Mouse (Mus musculus) forebrain, embryonic 16.5 days (tissue): ENCODE data around the gene Grm8. TPM values are rescaled to one million over a fixed set of nuclear protein-coding genes. Genes with fewer than 3 reads are reported as not detected.

Experiments used
- ATAC-seq: fragments of 200-750 bp; cut with Nextera tagmentation; 2 replicates; pipeline ENCODE4 v1.8.0; 2017; ENCODE audit warnings: mild to moderate bottlenecking, moderate library complexity
- H3K27ac ChIP-seq: fragments of 300-500 bp; sonication (generic); 2 replicates; pipeline ENCODE4 v1.5.1; 2014; ENCODE audit warnings: low read length, control low read depth
- H3K27me3 ChIP-seq: fragments of 300-500 bp; sonication (generic); replicated peaks from 2 replicates; pipeline ENCODE4 v1.6.1; 2014; ENCODE audit warnings: low read length; ENCODE audit not compliant: control insufficient read depth, insufficient read depth
- H3K36me3 ChIP-seq: fragments of 300-500 bp; sonication (generic); 2 replicates; pipeline ENCODE4 v1.6.1; 2014; ENCODE audit not compliant: control insufficient read depth, insufficient read depth
- H3K4me1 ChIP-seq: fragments of 300-500 bp; sonication (generic); replicated peaks from 2 replicates; pipeline ENCODE4 v1.6.1; 2014; ENCODE audit warnings: low read length; ENCODE audit not compliant: control insufficient read depth, insufficient read depth
- H3K4me2 ChIP-seq: fragments of 300-500 bp; sonication (generic); 2 replicates; pipeline ENCODE4 v1.6.1; 2014; ENCODE audit warnings: mild to moderate bottlenecking, low read length, control low read depth
- H3K4me3 ChIP-seq: fragments of 300-500 bp; sonication (generic); replicated peaks from 2 replicates; pipeline ENCODE4 v1.5.1; 2014; ENCODE audit warnings: mild to moderate bottlenecking, low read length, control low read depth
- H3K9ac ChIP-seq: fragments of 300-500 bp; sonication (generic); replicated peaks from 2 replicates; pipeline ENCODE4 v1.6.1; 2014; ENCODE audit warnings: low read depth, low read length, control low read depth
- H3K9me3 ChIP-seq: fragments of 300-500 bp; sonication (generic); 2 replicates; pipeline ENCODE4 v1.6.1; 2016; ENCODE audit warnings: low read length; ENCODE audit not compliant: control insufficient read depth
- WGBS: fragments of 180-500 bp; shearing (Covaris S2); extraction: QIAGEN DNeasy Blood & Tissue Kit; methylation state at CpG from one replicate; pipeline ENCODE4 v1.1.7; 2014; 5-methylcytosine and 5-hydroxymethylcytosine counted together
- polyA plus RNA-seq: library from polyadenylated mRNA; unstranded; fragments of >200 nt; fragmentation: Nextera tagmentation; extraction: Ambion mirVana; gene quantifications from 2 replicates; pipeline ENCODE4 v1.2.1, GENCODE M21; 2015

Gene Grm8
- polyA plus RNA-seq, 1 experiment from 2014 or later, result 7.1 TPM

DNA sequence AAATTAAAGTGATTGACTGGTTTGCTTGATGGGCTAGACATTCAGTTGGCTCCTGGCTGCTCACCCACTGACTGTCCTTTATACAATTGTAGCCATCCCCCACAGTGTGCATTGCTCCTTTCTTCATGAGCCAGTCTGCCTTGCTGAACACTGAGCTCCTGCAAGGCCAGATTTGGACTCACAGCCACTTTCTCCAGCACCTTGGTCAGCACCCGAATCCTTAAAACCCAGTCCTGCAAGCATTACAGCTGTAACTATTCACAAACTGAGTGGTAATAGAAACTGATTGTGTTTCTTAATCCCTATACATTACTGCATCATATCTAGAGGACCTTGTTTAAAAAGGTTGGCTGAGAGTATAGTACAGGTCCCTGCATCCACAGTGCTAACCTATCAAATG lies 221.7 kb downstream of the Grm8 start:
- H3K27ac ChIP-seq, result no peak overlapping the region
- H3K4me2 ChIP-seq, result no peak overlapping the region
- no peak overlapping the region for H3K9ac ChIP-seq
- H3K36me3 ChIP-seq, result no peaks in the 10 kb centered on the region
- no peak overlapping the region for H3K4me3 ChIP-seq
- peaks cover 4% of the 10 kb centered on the region for H3K9me3 ChIP-seq
- 68% methylated on average over 1 of the region's 1 CpGs for WGBS
- no peak for ATAC-seq
- H3K4me1 ChIP-seq, result no peaks in the 10 kb centered on the region
- H3K27me3 ChIP-seq, result no peaks in the 10 kb centered on the region

DNA sequence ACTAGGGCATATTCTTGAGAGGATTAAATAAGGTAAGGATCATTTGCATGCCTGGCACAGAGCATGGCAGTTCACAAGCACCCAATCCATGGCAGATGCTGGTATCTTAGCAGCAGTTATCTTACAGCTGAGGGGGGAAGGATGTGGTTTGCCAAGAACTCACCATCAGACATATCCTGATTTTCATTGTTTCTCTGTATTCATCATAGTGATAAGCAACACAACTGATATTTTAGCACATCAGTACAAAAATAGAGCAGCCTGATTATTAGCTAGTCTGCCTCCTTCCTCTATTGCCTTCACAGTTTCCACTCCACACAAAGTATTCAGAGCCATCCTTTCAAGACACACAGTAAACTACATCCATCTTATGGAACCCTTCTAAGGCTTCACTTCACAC lies 230.6 kb downstream of the Grm8 start:
- Histone ChIP-seq H3K4me2 (no peak overlapping the region), H3K36me3 (no peaks in the 10 kb centered on the region), H3K4me3 (no peak overlapping the region), H3K9ac (no peak overlapping the region), H3K4me1 (no peaks in the 10 kb centered on the region), H3K27ac (no peak overlapping the region), H3K27me3 (no peaks in the 10 kb centered on the region), H3K9me3 (no peaks in the 10 kb centered on the region)
- no peak for ATAC-seq

DNA sequence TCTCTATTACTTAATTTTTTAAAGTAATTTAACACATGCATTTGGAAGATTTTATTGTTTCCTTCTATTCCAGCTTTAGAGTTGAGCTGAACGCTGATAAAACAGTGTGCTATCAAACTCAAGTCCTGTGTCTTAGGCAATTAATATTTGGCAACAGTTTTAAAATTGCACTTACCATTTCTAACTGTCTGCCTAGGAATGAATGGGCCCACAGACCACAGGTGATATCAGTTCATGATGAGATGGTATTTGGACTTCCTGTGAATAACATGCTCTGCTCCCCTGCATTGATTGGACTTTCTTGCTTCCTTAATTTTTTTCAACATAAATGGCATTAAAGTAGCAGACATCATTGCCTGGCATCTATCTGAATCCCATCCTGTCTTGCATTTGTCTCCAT lies 232.8 kb downstream of the Grm8 start:
- Histone ChIP-seq H3K9me3 (no peaks in the 10 kb centered on the region), H3K36me3 (no peaks in the 10 kb centered on the region), H3K4me2 (no peak overlapping the region), H3K27ac (no peak overlapping the region), H3K4me1 (no peaks in the 10 kb centered on the region), H3K9ac (no peak overlapping the region), H3K4me3 (no peak overlapping the region), H3K27me3 (no peaks in the 10 kb centered on the region)
- ATAC-seq, result no peak
- 93% methylated on average over 1 of the region's 1 CpGs for WGBS

DNA sequence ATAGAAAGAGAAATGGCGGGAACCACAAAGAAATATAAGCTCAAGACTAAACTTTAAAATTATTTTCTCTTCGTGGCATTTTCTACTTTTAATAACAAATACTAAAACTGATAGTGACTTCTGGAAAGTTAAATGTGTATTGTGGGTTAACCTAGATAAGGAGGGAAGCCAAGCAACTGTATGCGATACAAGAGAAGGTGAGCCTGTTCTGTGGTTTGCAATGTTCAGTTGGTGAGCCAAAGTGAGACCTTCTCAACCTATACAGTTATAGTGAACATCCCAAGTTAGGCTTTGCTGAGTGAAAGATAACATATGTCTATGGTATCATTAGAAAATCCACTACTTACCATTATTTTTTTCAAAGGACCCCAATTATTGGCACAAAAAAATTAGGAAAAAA lies 233.6 kb downstream of the Grm8 start:
- Histone ChIP-seq H3K4me2 (no peak overlapping the region), H3K36me3 (no peaks in the 10 kb centered on the region), H3K9ac (no peak overlapping the region), H3K27me3 (no peaks in the 10 kb centered on the region), H3K4me1 (no peaks in the 10 kb centered on the region), H3K4me3 (no peak overlapping the region), H3K9me3 (no peaks in the 10 kb centered on the region), H3K27ac (no peak overlapping the region)
- WGBS, result 90% methylated on average over 3 of the region's 3 CpGs
- no peak for ATAC-seq

DNA sequence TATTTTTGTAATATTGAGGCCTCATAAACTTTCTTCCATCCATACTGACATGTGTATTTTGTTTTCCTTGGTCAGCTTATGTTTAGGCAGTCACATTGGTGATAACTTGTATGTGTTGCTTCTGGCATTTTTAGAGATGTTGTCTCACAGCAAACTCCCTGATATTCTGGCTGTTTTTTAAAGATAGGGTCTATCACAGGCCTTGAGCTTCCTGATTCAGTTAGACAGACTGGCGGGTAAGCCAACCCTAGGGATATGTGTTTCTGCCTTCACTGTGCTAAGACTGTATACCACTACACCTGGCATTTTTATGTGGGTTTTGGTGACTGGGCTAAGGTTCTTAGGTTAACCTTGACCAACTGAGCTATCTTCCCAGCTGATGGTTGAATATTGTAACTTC lies 239.8 kb downstream of the Grm8 start:
- H3K4me1 ChIP-seq, result no peaks in the 10 kb centered on the region
- no peak for ATAC-seq
- 85% methylated on average over 1 of the region's 1 CpGs for WGBS

DNA sequence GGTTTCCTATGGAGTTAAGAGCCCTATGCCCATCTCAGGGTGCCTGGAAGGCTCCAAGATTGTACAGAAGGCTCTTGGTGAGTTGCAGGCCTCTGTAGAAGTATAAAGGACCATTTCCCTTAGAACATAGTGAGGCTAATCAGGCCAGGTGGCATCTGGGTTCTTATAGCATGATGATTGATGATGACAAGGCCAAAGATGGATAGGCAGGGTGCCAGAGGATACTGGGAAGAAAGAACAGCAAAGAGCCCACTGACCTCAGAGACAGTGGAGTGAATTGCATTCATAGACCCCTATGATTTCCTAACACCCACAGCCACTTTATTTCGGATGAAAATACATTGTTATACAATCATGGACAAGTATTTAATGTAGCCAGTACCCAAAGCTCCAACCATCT lies 242.1 kb downstream of the Grm8 start:
- Histone ChIP-seq H3K4me1 (no peaks in the 10 kb centered on the region), H3K27me3 (no peaks in the 10 kb centered on the region), H3K36me3 (no peaks in the 10 kb centered on the region), H3K27ac (no peak overlapping the region), H3K9me3 (no peaks in the 10 kb centered on the region), H3K4me2 (no peak overlapping the region), H3K9ac (no peak overlapping the region), H3K4me3 (no peak overlapping the region)
- ATAC-seq, result no peak
- WGBS, result 73% methylated on average over 1 of the region's 1 CpGs

More for the DNA sequence above, 239.8 kb downstream of the Grm8 start:
- Histone ChIP-seq H3K9ac (no peak overlapping the region), H3K9me3 (no peaks in the 10 kb centered on the region), H3K36me3 (no peaks in the 10 kb centered on the region), H3K4me2 (no peak overlapping the region), H3K27me3 (no peaks in the 10 kb centered on the region), H3K4me3 (no peak overlapping the region), H3K27ac (no peak overlapping the region)

DNA sequence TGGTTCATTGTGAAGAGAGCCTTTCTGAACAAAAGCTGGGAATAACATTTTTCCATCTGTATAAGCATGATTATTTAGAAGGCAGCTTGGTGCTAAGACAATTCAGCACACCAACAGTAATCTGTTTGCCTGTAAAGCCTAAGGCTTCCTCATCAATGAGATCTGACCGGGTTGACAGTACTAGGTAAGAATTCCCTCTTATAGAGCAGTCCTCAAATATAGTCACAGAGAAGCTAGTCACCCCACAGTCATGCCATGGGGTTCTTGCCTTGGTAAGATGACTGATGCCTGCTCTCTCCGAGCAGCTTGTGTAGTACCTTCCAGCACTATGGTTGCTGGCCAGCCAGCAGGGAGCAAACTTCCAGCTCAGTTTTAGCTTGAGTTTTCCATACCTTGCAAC lies 246.6 kb downstream of the Grm8 start:
- Histone ChIP-seq H3K4me2 (no peak overlapping the region), H3K9ac (no peak overlapping the region), H3K4me1 (no peaks in the 10 kb centered on the region), H3K9me3 (no peaks in the 10 kb centered on the region), H3K27me3 (no peaks in the 10 kb centered on the region), H3K36me3 (no peaks in the 10 kb centered on the region), H3K27ac (no peak overlapping the region), H3K4me3 (no peak overlapping the region)
- ATAC-seq, result no peak
- 90% methylated on average over 2 of the region's 2 CpGs for WGBS

DNA sequence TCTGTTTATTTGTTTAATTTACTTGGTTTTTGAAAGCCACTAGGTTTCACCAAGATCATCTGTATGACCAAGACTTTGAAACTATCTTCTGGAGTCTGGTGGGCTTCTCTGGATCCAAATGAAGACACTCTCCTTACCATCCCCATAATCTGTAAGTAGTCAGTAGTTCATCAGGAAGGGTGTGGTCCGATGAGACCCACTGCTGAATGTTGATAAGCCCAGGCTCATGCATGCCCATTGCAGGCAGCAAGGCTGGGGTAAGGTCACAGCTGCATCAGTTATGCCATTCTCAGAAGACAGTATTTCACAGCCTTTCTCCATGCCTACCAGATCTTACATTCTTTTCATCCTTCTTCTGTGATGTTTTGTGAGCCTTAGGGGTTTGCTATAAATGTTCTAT lies 247.1 kb downstream of the Grm8 start:
- H3K4me2 ChIP-seq, result no peak overlapping the region

DNA sequence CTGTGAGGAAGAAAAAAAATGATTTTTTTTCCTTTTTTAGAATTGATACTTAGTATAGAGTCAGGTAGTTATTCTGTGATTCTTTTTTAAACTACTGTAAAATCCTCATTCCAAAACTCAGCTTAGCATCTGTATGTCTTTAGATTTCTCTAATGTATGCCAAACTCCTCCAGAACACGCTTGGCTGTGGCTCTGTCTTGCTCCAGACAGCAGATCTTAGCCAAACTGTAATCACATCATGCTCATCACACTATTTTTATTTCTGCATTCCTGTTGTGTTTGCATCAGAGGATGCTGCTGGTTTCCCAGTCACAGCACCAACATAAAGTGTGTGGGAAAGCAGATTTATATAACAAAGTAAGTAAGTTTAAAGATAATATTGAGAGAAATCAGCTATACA lies 249.2 kb downstream of the Grm8 start:
- 56% methylated on average over 1 of the region's 1 CpGs for WGBS
- Histone ChIP-seq H3K27ac (no peak overlapping the region), H3K27me3 (no peaks in the 10 kb centered on the region), H3K4me2 (no peak overlapping the region), H3K9me3 (no peaks in the 10 kb centered on the region), H3K9ac (no peak overlapping the region), H3K36me3 (no peaks in the 10 kb centered on the region), H3K4me3 (no peak overlapping the region), H3K4me1 (no peaks in the 10 kb centered on the region)
- ATAC-seq, result no peak

More for the DNA sequence above, 247.1 kb downstream of the Grm8 start:
- ATAC-seq, result no peak
- 97% methylated on average over 1 of the region's 1 CpGs for WGBS
- Histone ChIP-seq H3K9ac (no peak overlapping the region), H3K4me3 (no peak overlapping the region), H3K27ac (no peak overlapping the region), H3K9me3 (no peaks in the 10 kb centered on the region), H3K36me3 (no peaks in the 10 kb centered on the region), H3K4me1 (no peaks in the 10 kb centered on the region), H3K27me3 (no peaks in the 10 kb centered on the region)

DNA sequence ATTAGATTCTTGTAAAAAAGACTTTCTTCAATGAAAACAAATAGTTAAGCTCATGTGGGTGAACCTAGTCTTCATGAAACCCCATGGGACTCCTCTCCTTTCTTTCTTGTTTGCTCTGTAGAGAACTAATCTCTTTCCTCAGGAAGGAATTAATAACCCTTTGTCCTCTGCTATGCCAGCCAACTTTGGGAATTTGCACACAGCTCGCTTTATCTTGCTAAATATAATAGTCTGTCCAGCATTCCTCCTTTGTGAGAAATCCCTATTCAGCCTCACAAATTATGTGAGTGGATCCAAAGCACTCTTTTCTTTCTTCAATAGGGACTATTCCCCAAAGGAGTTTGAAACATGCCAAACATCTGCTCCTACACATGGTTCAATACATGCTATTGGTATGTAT lies 285.3 kb downstream of the Grm8 start:
- Histone ChIP-seq H3K27me3 (no peaks in the 10 kb centered on the region), H3K9me3 (no peaks in the 10 kb centered on the region), H3K4me3 (no peak overlapping the region), H3K9ac (no peak overlapping the region), H3K36me3 (no peaks in the 10 kb centered on the region), H3K4me2 (no peak overlapping the region), H3K27ac (no peak overlapping the region), H3K4me1 (no peaks in the 10 kb centered on the region)
- WGBS, result 2% methylated on average over 1 of the region's 1 CpGs
- no peak for ATAC-seq
